ENCODE assay signal across 8 mouse cellular contexts in the genomic region with DNA sequence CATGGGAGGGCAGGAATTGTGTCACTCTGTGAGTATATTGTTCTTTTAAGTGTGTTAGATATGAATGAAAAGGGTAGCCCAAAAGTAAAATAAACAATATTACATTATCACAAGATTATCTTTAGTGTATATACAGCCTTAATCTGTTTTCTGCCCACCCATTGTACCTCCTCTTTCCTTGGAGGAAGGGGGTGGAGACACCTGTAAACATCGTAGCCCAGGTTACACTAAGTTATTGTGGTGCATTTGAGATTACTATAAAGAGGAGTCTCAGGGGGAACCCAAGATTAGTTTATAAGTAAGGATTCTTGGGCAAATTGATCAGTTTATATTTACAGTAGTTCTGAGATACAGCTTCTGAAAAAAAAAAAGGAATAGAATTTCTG. TPM values are rescaled to one million over a fixed set of nuclear protein-coding genes. Genes with fewer than 3 reads are reported as not detected.
A peak's percentile ranks its signal among the peaks of the same experiment; 100 is the strongest.
DNase-seq lines count a peak whose midpoint lies in the region; ATAC-seq and TF ChIP-seq lines count a peak whose summit lies in the region.

No protein-coding gene starts in this region.

- TF ChIP-seq RAD21 in MEL (IDR thresholded peaks at IDR 0.05; ENCODE audit: low read depth, low read length): no peak

- TF ChIP-seq CTCF in MEL (IDR thresholded peaks at IDR 0.05 in 2 of 3, conservative IDR thresholded peaks at IDR 0.05 in 1 of 3; ENCODE audit: control insufficient read depth in 1 of 3, insufficient read depth in 1 of 3, low read depth in 2 of 3, low read length in 3 of 3, poor library complexity in 1 of 3, severe bottlenecking in 1 of 3): no peak

- no peaks in the 10 kb centered on the region for H3K27me3 ChIP-seq in heart, embryonic 14.5 days (ENCODE audit: control insufficient read depth, insufficient read depth, low read length)
- no peaks in the 10 kb centered on the region for H3K27me3 ChIP-seq in MEL (ENCODE audit: control insufficient read depth in 1 of 2, insufficient read depth in 2 of 2, low read length in 2 of 2)
- no peaks in the 10 kb centered on the region for H3K27me3 ChIP-seq in hindbrain, embryonic 13.5 days
- no peaks in the 10 kb centered on the region for H3K27me3 ChIP-seq in midbrain, embryonic 13.5 days

- TF ChIP-seq EP300 in MEL (IDR thresholded peaks at IDR 0.05; ENCODE audit: low read depth in 1 of 2, low read length in 2 of 2): no peak

- no peaks in the 10 kb centered on the region for H3K36me3 ChIP-seq in heart, embryonic 14.5 days (ENCODE audit: control insufficient read depth, insufficient read depth, low read length)
- peaks cover 0 to 36% of the 10 kb centered on the region in 2 experiments; a peak in 2 of 4 replicates for H3K36me3 ChIP-seq in MEL (ENCODE audit: control insufficient read depth in 1 of 2, insufficient read depth in 2 of 2, low read length in 2 of 2)
- H3K36me3 ChIP-seq in hindbrain, embryonic 13.5 days: no peaks in the 10 kb centered on the region
- no peaks in the 10 kb centered on the region for H3K36me3 ChIP-seq in midbrain, embryonic 13.5 days

- WGBS in heart, embryonic 14.5 days: 57% methylated on average over 1 of the region's 1 CpGs
- 36% methylated on average over 1 of the region's 1 CpGs for WGBS in hindbrain, embryonic 13.5 days
- WGBS in midbrain, embryonic 13.5 days: 42% methylated on average over 1 of the region's 1 CpGs

- ATAC-seq in heart, embryonic 14.5 days (ENCODE audit: insufficient number of reproducible peaks, insufficient read depth, low FRiP score, low read depth): no peak
- ATAC-seq in hindbrain, embryonic 13.5 days (ENCODE audit: low FRiP score): no peak
- no peak for ATAC-seq in midbrain, embryonic 13.5 days

- no peak for TF ChIP-seq POLR2A in MEL (IDR thresholded peaks at IDR 0.05; ENCODE audit: control insufficient read depth in 1 of 2, insufficient read depth in 1 of 2, low read depth in 1 of 2, low read length in 2 of 2, poor library complexity in 1 of 2)

- 0 out of 4 replicates have a peak, but pooled peaks cover 0 to 5% of the 10 kb centered on the region in 2 experiments for H3K4me1 ChIP-seq in heart, embryonic 14.5 days (ENCODE audit: control insufficient read depth in 2 of 2, insufficient read depth in 2 of 2, low read length in 2 of 2)
- peaks cover 13 to 34% of the 10 kb centered on the region in 2 experiments for H3K4me1 ChIP-seq in MEL (ENCODE audit: control insufficient read depth in 1 of 2, insufficient read depth in 2 of 2, low read length in 2 of 2)
- peaks cover 13% of the 10 kb centered on the region for H3K4me1 ChIP-seq in hindbrain, embryonic 13.5 days (replicated peaks)
- H3K4me1 ChIP-seq in midbrain, embryonic 13.5 days (replicated peaks): peaks cover 11% of the 10 kb centered on the region

- no peaks in the 10 kb centered on the region for H3K9me3 ChIP-seq in heart, embryonic 14.5 days (ENCODE audit: control insufficient read depth, low read length)
- no peaks in the 10 kb centered on the region for H3K9me3 ChIP-seq in MEL (replicated peaks; ENCODE audit: insufficient read depth, low read length)
- no peaks in the 10 kb centered on the region for H3K9me3 ChIP-seq in hindbrain, embryonic 13.5 days
- H3K9me3 ChIP-seq in midbrain, embryonic 13.5 days: no peaks in the 10 kb centered on the region

- peak overlapping the region; percentile 74 to 90; a peak in 3 of 4 replicates for H3K4me3 ChIP-seq in heart, embryonic 14.5 days (ENCODE audit: control insufficient read depth in 1 of 2, insufficient read depth in 1 of 2, low read depth in 1 of 2, low read length in 2 of 2)
- H3K4me3 ChIP-seq in MEL (ENCODE audit: control insufficient read depth in 1 of 2, insufficient read depth in 1 of 2, low read depth in 2 of 2, low read length in 2 of 2): peak overlapping the region; percentile 92 to 93
- H3K4me3 ChIP-seq in hindbrain, embryonic 13.5 days: peak overlapping the region; percentile 79
- H3K4me3 ChIP-seq in midbrain, embryonic 13.5 days (replicated peaks): peak overlapping the region; percentile 75

- peak overlapping the region; percentile 74 for H3K4me2 ChIP-seq in heart, embryonic 14.5 days (ENCODE audit: low read length)
- H3K4me2 ChIP-seq in hindbrain, embryonic 13.5 days: peak overlapping the region; percentile 69
- peak overlapping the region; percentile 70 for H3K4me2 ChIP-seq in midbrain, embryonic 13.5 days (replicated peaks)

- H3K79me2 ChIP-seq in MEL (ENCODE audit: control insufficient read depth, insufficient read depth, low read length, poor library complexity): peaks cover 42% of the 10 kb centered on the region

- no peak for DNase-seq in heart, adult 11 months
- DNase-seq in MEL (ENCODE audit: low read depth, low spot score): no peak
- no peak for DNase-seq in frontal cortex, postnatal 36 days (ENCODE audit: low spot score in 2 of 2)
- no peak for DNase-seq in layer of hippocampus, adult 9-10 months (ENCODE audit: low spot score)
- DNase-seq in layer of hippocampus, postnatal 25 days (ENCODE audit: extremely low spot score in 1 of 2, low spot score in 1 of 2): no peak

- H3K9ac ChIP-seq in heart, embryonic 14.5 days (ENCODE audit: low read length): peak overlapping the region; percentile 74; the same call in 1 of the 2 replicates
- H3K9ac ChIP-seq in MEL (ENCODE audit: control insufficient read depth, low read depth, low read length, poor library complexity, severe bottlenecking): peak overlapping the region; percentile 93
- H3K9ac ChIP-seq in hindbrain, embryonic 13.5 days: peak overlapping the region; percentile 92
- H3K9ac ChIP-seq in midbrain, embryonic 13.5 days (replicated peaks): peak overlapping the region; percentile 87

- H3K27ac ChIP-seq in heart, embryonic 14.5 days (replicated peaks in 1 of 2; ENCODE audit: control insufficient read depth in 1 of 2, insufficient read depth in 1 of 2, low read depth in 2 of 2, low read length in 2 of 2): no peak overlapping the region
- H3K27ac ChIP-seq in MEL (ENCODE audit: control insufficient read depth, low read depth, low read length): peak overlapping the region; percentile 63
- no peak overlapping the region; the same call in 1 of the 2 replicates for H3K27ac ChIP-seq in hindbrain, embryonic 13.5 days
- H3K27ac ChIP-seq in midbrain, embryonic 13.5 days: peak overlapping the region; percentile 97

TF ChIP-seq in MEL, 35 proteins besides CTCF, POLR2A, EP300 and RAD21:
- TF ChIP-seq ZC3H11A (IDR thresholded peaks at IDR 0.05; ENCODE audit: low read depth, low read length): no peak
- 0 out of 2 replicates have a peak, but pooled peaks have one; percentile 29 for TF ChIP-seq GATA1 (IDR thresholded peaks at IDR 0.05; ENCODE audit: low read depth, low read length)

RNA-seq across cellular contexts. Expression of gene Dennd4a, which starts 1.3 kb away (rescaled TPM):
- polyA plus RNA-seq in heart, embryonic 14.5 days (2014; fragmentation: Nextera tagmentation; extraction: Ambion mirVana): 6.0 and 7.0 TPM in 2 replicates
- 7.7 and 12.1 TPM in 2 replicates for total RNA-seq in MEL (2012; rRNA removed)
- 10 to 100 TPM; 24.9 to 74.8 TPM for polyA plus RNA-seq in MEL (2012; ENCODE audit: insufficient read depth in 1 of 2, insufficient read length in 2 of 2, low read depth in 1 of 2, low replicate concordance in 2 of 2, missing spikeins in 1 of 2)
- 9.4 and 10.0 TPM in 2 replicates for polyA plus RNA-seq in hindbrain, embryonic 13.5 days (2015; fragmentation: Nextera tagmentation; extraction: Ambion mirVana)
- polyA plus RNA-seq in midbrain, embryonic 13.5 days (2015; fragmentation: Nextera tagmentation; extraction: Ambion mirVana): 9.7 and 10.4 TPM in 2 replicates
- 10 to 100 TPM; 37.2 to 43.1 TPM for total RNA-seq in layer of hippocampus, postnatal 25 days (2021)

Comparison
In these comparisons a context has a peak if more than half of its experiments do, and no peak if none do; other contexts are left out.
1. H3K27ac ChIP-seq: peak in MEL (single experiment) and midbrain, embryonic 13.5 days (single experiment); none in heart, embryonic 14.5 days (0 of 2) and hindbrain, embryonic 13.5 days (single experiment).
2. Peak in every context shown above with its lines, with median percentiles within 50 percentile points of each other: H3K4me2 ChIP-seq, H3K4me3 ChIP-seq and H3K9ac ChIP-seq.